Mouse (Mus musculus) layer of hippocampus, postnatal 36 days (tissue): ENCODE data around the gene Eif2ak4. TPM values are rescaled to one million over a fixed set of nuclear protein-coding genes. Genes with fewer than 3 reads are reported as not detected.

ENCODE experiments used
- DNase-seq, 2 experiments: peaks; one replicate each; pipeline ENCODE4 v3.0.0; 2022
- total RNA-seq, 2 experiments: library from RNA; stranded (reverse); gene quantifications; 2 replicates each; pipeline ENCODE4 v1.2.3; 2021

Eif2ak4 gene
- total RNA-seq, 2 experiments from 2014 or later = 23.5 to 25.6 TPM

DNA sequence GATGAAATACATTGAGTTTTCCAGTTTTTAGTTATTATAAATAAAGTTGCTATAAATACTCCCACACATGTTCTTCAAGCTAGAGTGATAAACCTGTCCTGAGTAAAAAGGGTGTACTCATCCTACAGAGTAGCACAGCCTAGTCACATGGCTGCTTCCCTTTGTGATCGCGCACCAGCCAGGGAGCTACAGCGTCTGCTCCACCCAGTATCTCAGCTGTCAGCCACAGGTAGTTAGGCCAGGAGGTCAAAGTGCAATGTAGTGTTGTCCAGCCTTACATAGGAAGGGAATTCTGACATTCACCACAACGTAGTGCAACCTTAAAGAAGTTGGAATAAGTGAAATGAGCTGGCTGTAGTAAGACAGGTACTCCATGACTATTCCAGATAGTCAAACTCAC lies 17.1 kb downstream of the Eif2ak4 start:
- DNase-seq = no peak

DNA sequence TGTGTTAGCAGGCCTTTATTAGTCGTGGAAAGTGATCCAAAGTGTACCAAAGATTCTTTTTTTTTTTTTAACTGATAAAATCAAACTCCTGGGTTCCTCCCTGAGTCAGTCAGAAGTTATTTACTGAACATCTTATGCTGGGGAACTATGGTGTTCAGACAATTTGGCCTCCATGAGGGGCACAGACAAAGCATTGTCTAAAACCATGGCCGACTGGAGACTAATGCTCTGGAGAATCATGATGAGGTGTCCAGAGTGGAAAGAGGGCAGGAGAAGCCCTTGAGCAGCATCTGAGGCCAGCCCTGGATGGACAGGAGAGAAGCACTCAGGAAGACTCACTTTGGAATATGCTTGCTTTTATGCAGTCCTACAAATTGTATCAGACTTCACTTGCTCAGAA lies 18.4 kb downstream of the Eif2ak4 start:
- no peak for DNase-seq

DNA sequence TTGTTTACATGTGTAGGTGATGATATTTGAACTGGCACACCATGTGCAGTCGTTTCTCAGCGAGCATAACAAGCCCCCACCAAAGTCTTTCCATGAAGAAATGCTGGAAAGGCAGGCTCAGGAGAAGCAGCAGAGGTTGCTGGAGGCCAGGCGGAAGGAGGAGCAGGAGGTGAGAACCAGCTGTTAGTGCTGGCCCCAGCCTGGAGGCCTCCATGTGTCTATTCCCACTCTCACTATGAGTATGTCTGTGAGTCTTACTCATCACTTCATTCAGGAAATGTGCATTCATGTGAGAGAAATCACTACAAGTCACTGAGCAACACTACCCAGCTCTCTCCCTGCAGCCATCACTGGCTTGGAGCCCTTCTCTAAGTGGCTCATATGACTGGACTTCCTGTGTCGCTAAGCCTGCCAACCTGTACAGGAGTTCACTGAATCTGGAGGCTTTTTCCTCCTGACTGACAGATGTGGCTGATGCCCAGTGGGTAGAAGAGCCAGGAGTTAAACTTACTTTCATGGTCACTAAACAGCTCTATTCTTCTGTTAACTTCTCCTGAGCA lies 20.0 kb downstream of the Eif2ak4 start:
- DNase-seq = no peak

DNA sequence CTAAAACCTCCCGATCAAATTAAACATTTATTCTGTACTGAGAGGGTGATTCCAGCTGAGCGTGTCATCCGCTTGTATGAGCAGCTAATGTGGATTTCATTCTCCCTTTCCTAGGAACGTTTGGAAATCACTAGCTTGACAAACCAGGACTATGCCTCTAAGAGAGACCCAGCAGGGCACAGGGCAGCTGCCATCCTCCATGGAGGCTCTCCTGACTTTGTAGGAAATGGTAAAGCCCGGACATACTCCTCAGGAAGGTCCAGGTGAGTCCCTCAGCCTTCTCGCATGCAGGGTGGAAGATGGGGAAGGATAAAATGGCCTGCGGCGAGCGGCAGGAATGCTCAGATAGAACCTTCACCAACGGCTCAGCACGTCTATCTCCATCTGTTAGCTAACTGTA lies 24.4 kb downstream of the Eif2ak4 start:
- no peak for DNase-seq

DNA sequence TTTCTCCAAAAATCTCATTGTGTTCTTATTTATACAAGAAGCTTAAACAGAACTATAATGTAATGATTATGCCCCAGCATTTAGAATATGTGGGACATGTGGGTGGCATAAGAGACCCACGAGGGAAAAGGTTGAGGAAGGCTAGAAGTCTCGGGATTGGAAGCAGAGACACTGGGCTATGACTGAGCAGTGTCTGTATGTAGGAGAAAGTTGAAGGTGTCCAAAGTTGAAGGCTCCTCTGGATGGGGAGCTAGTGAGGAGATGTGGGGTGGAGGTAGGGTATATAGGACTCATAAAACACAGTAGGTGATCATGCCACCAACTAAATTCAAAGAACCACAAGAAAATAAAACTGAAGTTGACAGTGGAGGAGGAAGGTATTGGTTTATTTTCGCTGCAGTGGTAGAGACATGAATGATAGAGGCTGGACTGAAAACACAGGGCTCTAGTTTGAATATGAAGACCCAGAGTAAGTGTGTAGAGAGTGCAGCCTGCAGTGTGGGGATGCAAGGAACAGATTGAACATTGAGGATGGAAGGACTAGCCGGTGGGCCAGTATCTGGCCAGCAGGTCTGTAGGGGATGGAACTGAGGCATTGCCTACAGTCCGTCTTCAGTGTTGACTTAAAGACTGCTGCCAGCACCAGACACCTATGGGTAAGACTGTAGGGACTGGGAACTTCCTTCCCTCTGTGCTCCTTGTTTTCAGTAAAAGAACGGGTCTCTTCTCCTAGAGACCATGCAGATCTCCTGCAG lies 27.4 kb downstream of the Eif2ak4 start:
- DNase-seq = no peak

DNA sequence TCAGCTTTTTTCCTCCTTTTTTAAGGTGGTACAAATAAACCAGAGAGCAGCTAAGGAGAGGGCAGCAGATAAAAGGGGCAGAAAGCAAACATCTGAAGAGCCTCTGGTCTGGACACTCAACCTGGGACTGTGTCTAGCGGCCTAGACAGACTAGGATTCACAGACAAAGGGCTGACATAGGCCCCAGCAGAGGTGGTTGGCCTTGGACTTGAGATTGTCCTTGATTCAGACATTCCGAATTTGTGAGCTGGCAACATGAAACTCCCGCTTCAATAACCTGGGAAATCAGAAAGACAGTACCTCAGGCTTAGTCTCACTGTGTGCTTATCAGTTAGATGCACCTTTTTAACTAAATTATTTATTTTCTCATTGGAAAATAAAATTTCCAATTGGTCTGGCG lies 29.7 kb downstream of the Eif2ak4 start:
- DNase-seq = no peak

DNA sequence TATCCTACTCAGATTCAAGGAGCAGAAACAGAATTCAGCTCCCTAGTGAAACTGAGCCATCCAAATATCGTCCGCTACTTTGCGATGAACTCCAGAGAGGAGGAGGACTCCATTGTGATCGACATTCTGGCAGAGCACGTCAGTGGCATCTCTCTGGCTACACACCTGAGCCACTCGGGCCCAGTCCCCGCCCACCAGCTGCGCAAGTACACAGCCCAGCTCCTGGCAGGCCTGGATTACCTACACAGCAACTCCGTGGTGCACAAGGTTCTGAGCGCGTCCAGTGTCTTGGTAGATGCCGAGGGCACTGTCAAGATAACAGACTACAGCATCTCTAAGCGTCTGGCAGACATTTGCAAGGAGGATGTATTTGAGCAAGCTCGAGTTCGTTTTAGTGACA lies 33.5 kb downstream of the Eif2ak4 start:
- no peak for DNase-seq

DNA sequence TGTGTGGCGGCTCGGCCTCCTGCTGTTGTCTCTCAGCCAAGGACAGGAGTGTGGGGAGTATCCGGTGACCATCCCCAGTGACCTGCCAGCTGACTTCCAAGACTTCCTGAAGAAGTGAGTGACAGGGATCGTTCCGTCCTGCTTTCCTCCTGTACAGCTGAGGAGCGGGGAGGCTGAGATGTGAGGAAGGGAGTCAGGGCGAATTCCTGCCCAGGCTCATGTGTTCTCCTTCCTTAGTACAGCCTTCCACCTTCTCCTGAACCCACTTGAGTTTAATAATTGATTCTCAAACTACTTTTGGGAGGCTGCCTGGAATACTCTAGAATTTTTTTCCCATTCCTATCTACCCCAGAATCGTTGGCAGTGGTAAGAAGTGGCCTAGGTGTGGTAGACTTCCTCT lies 34.0 kb downstream of the Eif2ak4 start:
- no peak for DNase-seq

DNA sequence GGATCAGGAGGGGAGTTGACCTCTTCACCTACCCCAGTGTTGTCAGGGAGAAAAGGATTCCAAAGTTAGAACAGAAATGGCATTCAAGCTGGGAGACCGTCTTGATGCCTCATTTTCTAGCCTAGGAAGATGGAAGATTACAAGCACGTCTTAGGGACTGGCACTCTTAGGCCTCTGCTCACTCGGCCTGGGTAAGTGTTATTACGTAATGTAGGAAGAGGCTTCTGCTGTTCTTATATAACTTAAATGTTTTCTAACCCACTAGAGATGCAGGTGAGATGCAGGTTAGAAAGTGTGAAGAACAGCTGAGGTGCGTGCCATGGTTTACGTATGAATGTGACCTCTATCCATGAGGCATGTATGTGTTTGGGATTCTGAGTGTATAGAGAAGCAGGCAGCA lies 39.9 kb downstream of the Eif2ak4 start:
- DNase-seq = no peak

DNA sequence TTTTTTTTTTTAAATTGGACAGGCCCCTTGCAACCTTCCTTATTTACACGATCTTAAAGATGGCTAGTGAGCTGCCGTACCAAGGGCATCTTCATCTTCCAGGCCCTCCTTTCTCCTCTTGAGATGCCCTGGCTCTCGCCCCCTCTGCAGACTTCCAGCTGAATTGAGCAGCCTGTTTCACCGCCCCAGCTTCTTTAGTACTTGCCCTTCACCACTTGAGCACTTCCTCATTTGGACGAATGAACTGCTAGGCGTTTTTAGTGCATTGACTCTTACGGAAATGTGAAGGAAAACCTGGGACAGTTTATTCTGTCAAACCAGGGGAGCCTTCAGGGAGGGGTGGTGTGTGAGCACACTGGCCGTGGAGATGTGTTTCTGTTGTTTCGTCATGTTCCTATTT lies 40.9 kb downstream of the Eif2ak4 start:
- no peak for DNase-seq

DNA sequence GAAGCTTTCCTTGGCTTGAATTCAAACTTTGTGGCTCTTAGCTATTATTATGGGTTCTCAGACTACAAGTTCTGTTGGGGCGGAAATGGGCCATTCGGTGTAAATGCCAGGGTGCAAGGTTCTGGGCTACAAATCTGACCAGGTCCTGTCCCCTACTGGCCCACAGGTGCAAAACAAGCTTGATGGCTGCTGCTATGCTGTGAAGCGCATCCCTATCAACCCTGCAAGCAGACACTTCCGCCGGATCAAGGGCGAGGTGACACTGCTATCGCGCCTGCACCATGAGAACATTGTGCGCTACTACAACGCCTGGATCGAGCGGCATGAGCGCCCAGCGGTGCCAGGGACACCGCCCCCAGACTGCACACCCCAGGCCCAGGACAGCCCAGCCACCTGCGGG lies 42.2 kb downstream of the Eif2ak4 start:
- DNase-seq = no peak

DNA sequence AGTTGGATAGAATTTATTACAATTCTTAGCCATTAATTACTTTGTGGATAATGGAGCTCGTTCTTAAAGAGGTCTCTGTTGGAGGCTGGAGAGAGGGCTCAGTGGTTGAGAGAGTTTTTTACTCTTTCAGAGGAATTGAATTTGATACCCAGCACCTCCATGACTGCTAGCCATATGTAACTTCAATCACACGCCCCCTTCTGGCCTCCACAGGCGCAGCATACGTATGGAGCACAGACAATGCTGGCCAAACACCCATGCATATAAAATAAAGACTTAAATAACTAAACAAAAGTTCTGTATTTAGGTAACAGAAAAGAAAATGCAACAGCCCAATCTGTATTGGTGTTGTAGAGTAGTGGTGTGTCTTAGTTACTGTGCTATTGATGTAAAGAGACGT lies 43.2 kb downstream of the Eif2ak4 start:
- DNase-seq = no peak

DNA sequence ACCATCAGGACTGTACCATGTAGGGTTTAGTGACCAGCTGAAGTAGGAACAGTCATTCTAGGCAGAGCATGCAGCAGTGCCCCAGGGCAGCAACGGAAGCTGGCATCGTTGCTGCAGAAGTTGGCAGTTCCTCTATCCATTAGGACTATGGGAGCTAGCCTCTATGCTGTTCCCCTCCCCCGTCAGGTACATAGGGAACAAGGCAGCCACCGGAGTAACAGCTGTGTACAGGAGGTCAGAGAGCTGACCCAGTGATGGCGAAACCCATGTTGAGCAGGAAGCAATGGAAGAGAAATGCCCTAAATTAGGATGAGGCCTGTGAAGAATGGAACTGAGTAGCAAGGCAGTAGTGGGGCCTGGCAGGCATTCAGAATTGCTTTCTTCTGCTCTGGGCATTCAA lies 53.8 kb downstream of the Eif2ak4 start:
- no peak for DNase-seq

DNA sequence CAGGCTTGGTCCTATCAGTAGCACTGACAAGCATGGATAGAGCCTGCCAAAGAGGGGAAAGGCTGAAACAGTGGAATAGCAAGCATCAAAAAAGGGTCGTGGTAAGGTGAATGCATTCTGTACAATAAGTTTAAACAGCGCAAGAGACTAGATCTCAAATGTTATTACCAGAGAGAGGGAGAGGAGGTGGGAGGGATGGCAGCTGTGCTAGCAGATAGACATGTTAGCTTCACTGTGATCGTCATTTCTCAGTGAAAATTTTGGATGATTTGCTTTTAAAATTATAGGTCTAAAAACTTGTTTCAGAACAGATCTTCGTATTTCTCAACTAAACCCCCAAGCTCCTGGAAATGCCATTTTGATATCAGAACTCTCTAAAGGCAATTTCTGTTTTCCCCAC lies 54.3 kb downstream of the Eif2ak4 start:
- no peak for DNase-seq

DNA sequence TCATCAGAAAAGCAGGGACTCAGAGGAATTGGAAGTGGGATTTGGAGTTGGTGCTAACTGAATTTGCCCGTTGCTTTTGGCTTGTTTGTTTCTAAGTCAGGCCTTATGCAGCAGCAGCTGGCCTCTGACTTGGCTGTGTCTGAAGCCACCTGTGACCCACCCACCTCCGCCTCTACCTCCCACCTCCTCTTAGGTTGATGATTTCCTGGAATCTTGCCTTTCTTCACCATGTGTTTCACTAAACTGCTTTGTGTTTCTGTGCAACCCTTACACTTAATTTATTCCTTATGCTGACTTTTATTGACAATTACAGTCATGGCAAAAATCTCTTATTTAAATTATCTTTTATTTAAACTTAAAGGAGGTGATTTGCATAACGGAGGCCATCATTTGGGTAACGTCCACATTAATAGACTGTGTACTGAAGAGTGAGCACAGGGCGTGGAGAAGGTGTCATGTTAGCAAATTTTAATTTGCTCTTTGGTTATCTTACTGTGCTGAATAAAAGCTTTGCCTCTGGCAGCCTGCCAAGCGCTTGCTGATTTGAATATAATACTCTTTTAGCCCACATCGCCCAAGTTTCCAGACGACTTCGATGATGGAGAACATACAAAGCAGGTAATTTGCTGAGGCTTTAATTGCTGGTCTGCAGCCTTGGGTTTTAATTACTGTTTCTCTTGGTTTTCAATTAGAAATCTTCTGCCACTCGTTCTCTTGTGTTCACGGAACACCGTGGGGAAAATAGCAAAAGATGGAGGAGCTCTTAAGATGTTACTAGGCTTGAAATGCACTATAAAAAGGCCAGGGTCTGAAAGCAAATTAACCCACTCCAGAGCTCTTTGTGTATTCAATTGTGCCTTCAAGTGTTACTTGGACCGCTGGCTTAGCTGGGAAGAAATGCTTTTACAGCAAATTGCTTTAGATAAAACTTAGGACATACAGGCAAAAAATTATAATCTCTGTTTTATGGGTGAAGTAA lies 57.6 kb downstream of the Eif2ak4 start:
- DNase-seq = no peak

DNA sequence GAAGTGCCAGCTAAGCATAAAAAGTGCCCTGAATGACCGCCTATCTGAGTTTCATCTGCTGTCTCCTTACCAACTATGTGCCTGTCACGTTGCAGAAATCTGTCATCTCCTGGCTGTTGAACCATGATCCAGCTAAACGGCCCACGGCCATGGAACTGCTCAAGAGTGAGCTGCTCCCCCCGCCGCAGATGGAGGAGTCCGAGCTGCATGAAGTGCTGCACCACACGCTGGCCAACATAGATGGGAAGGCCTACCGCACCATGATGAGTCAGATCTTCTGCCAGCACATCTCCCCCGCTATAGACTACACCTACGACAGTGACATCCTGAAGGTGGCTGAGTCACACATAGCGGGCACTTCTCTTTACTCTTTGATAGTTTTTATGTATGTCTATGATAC lies 59.8 kb downstream of the Eif2ak4 start:
- DNase-seq = no peak

DNA sequence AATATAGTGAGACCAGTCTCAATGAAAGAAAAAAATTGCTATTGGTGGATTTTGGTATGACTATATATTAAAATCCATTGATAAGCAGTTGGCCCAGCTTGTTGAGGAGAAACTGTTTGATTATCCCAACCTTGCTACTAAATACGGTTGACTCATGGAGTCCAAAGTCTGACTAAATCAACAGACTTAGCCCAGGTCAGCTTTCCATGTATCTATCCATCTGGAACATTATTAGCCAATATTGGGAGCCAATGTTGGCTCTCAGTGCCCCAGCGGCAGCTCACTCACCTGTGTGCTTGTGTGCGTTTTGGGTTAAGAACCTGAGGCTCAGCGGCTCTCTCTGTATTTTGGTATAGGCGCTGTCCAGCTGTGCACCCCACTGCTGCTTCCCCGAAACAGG lies 62.6 kb downstream of the Eif2ak4 start:
- DNase-seq = no peak

DNA sequence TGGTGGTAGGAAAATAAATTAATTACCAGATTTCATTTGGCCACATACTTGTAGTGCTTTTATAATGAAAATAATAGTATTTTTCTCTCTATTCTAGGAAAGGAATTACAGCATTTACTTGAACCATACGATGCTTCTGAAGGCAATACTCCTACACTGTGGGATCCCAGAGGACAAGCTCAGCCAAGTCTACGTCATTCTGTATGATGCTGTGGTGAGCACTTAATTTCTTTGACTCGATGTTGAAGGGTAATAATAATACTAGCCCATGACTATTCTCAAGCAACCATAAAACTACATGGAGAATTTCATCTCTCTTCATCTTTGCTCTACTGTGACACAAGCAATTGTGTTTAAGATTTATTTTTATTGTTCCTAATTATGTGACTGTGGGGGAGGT lies 68.6 kb downstream of the Eif2ak4 start:
- DNase-seq = no peak

DNA sequence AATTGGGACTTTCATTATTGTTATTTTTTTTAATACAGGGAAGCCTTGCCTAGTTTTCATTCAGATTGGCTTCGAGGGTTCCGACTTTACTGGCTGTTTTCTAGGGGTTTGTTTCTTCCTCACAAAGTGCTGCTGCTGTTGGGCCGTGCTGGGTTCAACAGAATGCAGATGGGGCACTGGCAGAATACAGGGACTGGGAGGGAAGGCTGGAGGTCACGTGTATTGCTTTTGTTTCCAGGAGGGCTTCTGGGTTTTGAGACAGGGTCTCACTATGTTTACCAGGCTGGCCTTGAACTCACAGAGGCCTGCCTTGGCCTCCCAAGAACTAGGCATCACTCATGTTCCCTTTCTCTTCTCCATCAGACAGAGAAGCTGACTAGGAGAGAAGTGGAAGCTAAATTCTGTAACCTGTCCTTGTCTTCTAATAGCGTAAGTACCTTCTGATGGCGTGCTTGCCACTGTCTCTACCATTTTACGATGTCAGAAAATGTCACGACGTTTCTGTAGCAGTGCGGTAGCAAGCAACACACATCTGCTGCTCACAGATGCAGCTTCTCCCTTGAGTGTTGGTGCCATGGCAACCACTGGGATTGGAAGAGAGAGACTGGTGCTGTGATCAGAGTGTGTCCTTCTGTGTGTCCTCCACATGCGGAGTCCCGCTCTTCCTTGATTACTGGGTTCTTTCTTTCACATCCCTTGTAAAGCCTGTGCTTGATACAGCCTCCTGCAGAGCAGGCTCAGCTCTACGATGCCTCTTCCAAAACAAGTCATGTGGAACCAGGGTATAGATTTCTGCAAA lies 69.2 kb downstream of the Eif2ak4 start:
- peak; percentile 44 to 56 for DNase-seq

DNA sequence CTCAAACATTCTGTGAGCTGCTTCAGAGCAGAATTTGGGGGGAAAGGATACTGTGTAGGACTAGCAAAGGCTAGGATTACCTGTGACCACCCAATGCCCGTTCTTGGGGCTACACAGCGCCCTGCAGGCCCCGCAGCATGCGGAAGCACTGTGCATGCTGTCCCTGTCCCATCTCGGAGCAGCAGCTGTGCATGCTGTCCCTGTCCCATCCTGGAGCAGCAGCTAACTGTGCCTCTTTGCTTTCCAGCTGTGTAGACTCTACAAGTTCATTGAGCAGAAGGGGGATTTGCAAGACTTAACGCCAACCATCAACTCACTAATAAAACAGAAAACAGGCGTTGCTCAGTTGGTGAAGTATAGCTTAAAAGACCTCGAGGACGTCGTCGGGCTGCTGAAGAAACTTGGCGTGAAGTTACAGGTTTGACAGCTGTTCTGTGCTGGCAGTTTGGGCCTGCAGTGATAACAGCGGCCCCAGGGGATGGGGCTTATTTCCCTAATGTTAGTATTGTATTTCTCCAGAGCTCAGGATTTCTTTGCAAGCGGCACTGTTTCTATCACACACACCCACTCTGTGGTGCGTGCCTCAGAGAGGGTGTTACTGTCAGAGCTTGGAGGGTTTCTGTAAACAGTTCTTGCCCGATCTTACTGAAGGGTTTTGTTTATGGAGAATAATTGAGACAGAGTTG lies 73.2 kb downstream of the Eif2ak4 start:
- DNase-seq = no peak

DNA sequence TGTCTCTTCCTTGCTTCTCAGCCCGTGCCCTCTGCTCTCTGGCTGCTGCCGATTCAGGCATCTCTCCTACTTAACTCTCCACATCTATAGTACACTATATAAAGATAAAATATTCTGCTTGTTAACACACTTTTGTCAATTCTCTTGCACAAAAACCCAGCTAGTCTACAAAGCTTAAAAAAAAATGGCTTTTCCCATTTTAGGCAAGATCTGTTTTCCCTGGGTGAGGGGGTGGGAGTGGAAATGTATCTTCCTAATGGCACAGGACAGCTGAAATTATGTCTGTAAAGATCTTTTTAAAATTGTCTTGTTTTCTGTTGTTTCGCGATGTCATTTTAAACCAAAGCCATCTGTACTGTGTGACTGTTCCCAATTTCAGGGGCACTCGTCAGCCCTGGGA lies 75.1 kb downstream of the Eif2ak4 start:
- no peak for DNase-seq

DNA sequence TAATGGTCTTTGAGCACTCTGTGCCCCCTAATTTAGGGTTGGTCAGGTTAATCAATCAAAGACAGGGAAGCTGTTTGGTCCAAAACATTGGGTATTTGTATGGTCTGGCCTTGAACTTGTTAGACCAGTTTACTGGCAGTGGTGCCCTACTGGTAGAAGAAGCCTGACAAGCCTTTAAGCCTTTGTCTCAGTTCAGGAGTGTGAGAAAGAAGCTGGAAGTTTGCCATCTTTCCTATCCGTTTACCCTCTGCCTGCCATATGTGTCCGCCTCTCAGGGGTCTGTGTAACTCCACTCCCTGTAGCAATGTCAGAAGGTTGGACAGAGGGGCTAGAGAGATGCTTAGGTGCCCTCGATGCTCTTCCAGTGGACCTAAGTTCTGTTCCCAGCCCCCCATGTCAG lies 76.0 kb downstream of the Eif2ak4 start:
- no peak for DNase-seq
